Mouse (Mus musculus) cerebellum, adult 18-20 months (tissue): ENCODE measurements around the gene Foxj2.

ENCODE experiments used
- DNase-seq, 2 experiments: peaks; one replicate each; pipeline ENCODE4 v3.0.0; 2021

Foxj2 gene

GRCm38 (mm10) chr6:122874720-122875389, 55.1 kb downstream of the Foxj2 start:
- DNase-seq = peak in 1 of 2 experiments; percentile 76

GRCm38 (mm10) chr6:122879141-122879735, 59.5 kb downstream of the Foxj2 start:
- no peak for DNase-seq

DNA sequence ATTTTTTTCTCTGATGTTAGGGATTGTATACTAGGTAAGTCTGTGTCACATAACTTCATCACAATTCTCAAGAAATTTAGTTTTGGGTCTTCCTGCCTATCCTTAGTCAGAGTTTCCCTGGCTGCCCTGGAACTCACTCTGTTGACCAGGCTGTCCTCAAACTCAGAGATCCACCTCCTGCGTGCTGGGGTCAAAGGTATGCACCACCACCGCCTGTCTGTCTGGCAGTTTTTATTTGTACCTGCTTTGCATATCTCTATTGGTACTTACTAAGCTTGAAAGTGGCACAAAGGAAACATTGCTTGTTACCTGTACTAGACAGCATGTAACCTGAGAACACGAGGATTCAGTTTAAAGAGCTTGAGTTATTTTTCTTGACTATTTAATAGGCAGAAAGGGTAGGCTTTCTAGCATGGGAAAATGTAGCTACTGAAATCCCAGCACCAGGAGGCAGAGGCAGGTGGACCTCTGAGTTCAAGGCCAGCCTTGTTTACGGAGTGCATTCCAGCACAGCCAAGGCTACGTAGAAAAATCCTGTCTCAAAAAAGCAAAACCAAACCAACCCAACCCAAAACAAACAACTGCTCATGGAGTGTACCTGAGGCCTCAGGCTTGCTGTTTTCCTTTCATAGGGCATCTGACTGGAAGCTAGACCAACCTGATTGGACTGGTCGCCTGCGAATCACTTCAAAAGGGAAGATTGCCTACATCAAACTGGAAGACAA, 60.2 kb downstream of the Foxj2 start:
- DNase-seq = no peak

DNA sequence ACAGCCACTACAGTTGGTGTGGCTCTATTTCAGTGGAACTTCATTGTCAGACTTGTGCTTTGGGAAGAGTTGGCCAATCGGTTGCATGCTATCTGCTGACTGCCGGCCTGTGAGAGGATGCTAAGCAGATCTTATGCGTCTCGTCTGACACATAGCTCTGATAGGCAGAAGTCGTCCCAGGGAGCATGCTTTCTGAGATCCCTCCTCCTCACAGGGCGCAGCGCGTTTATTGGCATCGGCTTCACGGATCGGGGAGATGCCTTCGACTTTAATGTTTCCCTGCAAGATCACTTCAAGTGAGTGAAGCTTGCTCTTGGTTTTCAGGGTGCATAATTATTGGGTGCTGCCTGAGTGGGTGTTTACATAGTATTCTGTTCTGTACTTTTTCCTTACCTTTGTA, 61.6 kb downstream of the Foxj2 start:
- no peak for DNase-seq

GRCm38 (mm10) chr6:122883603-122884002, 63.9 kb downstream of the Foxj2 start:
- DNase-seq = no peak

DNA sequence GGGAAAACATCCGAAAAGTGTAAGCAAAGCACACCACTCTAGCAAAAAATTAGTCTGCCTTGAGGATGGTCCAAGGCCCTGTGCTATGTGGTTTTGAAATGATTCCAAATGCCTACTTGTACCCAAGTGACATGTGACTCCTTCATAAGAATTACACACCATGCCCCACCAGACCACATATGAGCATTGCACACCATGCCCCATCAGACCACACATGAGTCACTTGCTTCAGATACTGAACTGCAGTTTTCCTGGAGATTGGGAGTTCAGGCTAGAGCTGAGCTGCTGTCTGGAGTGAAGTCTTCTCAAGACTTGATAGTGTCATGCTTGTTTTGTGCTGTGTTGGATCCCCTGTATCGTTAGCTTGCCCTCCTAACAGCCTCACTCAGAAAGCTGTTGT, 69.9 kb downstream of the Foxj2 start:
- no peak for DNase-seq

- peak; percentile 46 to 64 for DNase-seq
These were observed 72.8 kb downstream of the Foxj2 start for GRCm38 (mm10) chr6:122892442-122893049.
